Mouse (Mus musculus) Muller cell, postnatal 12 days (primary cell): Measurements from ENCODE around the gene Nme6.
A peak's percentile ranks its signal among the peaks of the same experiment; 100 is the strongest.
"Not testable (repeated sequence)": the region's sequence is repeated elsewhere in the genome, so short reads cannot be mapped to it uniquely, and the experiment has no call there.

Experiments used
- DNase-seq: peaks from one replicate; pipeline ENCODE4 v3.0.0-alpha.2; 2015; ENCODE audit errors: inconsistent ontology term

Nme6 gene

DNA sequence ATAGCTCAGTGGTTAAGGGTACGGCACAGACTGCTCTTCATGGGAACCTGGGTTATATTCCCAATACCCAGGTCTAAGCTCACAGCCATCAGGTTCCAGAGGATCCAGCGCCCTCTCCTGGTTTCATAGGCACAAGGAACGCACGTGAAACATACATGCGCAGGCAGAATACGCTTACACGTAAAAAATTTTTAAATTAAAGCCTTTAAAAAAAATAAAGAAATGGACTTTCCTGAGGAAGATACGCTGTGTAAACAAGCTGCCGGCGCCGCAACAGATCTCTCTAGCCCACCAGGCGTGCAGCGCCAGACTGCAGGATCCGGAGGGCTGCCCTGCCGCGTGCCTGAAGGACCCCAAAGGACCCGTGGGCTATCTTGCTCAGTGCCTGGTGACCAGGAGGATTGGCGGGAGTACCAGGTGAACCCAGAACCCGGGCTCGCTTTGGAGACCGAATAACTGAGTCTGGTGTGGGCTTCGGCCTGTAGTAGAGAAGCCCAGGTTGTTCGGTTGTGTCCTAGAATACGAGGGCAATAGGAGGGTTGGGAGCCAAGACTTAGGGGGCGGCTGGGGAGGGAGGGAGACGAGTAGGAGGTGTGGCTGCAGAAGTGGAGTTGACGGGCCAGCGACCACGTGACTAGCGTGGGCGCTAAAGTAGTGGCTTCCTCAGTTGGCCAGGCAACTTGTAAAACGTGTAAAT is at the start of gene Nme6:
Nme6 (plus strand) TSS at position 359 of the 697 bp plus-strand sequence.
- peak; percentile 93 for DNase-seq

DNA sequence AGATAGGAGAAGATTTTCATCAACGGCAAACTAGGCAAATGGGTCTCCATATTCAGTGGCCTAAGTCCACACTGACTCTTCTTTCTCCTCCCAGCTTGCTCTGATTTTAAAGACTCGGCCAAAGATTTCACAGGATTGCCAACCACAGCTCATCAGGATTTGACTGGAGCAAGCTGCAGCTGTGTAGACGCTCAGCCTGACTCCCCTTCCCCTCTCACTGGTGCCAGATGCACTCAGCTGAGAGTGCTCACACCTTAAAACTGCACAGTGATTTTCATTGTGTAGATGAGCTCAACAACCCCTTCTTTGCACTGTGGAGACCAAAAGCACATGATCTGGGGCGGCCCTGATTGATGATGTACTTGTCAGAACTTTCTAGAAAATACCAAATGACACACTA is 42.0 kb upstream of the Nme6 start, which contains the start of gene Fbxw27:
Fbxw27 (minus strand) TSS at position 101 of the 400 bp plus-strand sequence.
- DNase-seq = not testable (repeated sequence)

DNA sequence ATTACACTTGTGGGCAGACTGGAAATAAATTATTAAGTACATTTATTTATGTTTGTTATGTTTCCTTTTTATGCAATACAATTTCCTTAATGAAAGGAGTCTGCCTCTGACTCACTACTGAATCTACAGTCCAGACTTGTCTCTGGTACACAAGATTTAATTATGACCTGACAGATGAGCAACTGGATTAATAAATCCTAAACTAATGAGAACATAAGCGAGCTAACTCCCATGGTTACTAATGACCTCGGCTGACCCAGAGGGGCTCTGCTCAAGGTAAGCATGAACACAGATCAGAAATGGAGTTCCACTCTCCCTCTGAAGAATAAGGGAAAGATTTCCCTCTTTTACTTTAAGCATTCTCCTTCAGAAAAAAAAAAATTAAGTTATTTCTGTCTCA is 37.3 kb upstream of the Nme6 start:
- peak; percentile 33 for DNase-seq

- peak; percentile 63 for DNase-seq
Measured at GRCm38 (mm10) chr9:109795811-109796210, 36.7 kb upstream of the Nme6 start.

GRCm38 (mm10) chr9:109798051-109798450 is 34.5 kb upstream of the Nme6 start:
- peak; percentile 3 for DNase-seq

- not testable (repeated sequence) for DNase-seq
Measured at GRCm38 (mm10) chr9:109805596-109805995, 27.0 kb upstream of the Nme6 start.

DNA sequence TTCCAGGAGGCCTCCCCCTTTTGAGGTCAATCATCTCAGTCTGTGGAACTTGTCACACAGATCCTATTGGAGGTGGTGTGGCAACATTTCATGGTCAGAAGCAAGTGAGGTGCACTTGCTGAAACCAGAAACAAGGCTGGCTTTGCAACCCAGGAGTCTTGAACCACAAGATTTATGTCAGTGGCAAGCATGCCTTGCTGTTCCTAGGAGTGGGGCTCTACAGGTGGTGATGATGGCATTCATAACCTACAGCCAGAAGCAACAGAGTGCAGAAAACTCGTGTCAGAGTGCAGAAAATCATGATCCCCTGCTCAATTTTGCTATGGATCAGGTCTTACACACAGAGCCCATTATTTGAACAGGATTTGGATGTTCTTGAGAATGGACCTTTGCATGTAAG is 26.3 kb upstream of the Nme6 start:
- DNase-seq = no peak

- DNase-seq = no peak
Measured at GRCm38 (mm10) chr9:109806695-109807293, 25.8 kb upstream of the Nme6 start.

- no peak for DNase-seq
Measured at GRCm38 (mm10) chr9:109807898-109808297, 24.7 kb upstream of the Nme6 start.

- DNase-seq = no peak
Measured at GRCm38 (mm10) chr9:109811980-109812379, 20.6 kb upstream of the Nme6 start, which contains the start of gene Spink8. Gene Spink8, plus strand, starts transcription at chr9:109812280.

- DNase-seq = no peak
Measured at GRCm38 (mm10) chr9:109813424-109813823, 19.1 kb upstream of the Nme6 start.

DNA sequence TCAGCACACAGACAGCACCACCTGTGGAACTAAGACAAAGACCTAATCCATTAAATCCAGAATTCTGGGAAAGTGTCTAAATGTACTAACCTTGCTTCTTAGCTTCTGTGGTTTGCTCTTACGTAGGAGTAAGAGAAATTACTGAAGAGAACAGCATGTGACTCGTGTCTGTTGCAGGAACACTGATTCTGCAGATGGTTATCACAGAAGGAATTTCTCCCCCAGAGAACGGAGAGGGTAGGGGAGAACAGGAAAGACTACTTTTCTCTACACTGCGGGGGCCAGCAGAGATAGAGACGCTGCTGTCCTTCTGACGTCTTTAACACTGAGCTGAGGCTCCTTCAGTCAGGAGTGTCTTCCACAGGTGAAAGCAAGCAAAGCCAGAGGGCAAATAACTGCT is 16.2 kb upstream of the Nme6 start:
- DNase-seq = no peak

GRCm38 (mm10) chr9:109825739-109826138 is 6.8 kb upstream of the Nme6 start:
- DNase-seq = no peak

DNA sequence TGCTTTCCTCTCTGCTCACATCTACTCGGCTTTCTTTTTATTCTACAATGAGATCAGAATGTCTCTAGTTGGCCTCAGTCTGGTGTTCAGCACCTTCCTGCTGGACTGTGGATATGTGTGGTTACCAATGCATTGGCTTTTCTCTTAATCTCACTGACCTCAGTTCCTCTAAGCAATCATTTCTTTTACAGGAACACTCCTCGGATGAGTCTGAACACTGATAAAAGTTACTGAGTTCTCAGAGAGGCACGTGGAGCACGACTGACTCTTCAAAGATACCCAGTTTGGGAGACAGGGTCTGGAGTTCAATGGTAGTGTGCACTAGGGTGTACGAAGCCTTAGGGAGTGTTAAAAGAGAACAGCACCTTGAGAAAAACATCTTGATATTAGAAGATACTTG is 6.4 kb upstream of the Nme6 start:
- no peak for DNase-seq

- DNase-seq = no peak
Measured at GRCm38 (mm10) chr9:109833088-109833412, 501 bp downstream of the Nme6 start.

- DNase-seq = peak; percentile 10
Measured at GRCm38 (mm10) chr9:109849312-109849758, 16.8 kb downstream of the Nme6 start, which contains the start of gene Camp. Gene Camp, minus strand, starts transcription at chr9:109849617.

GRCm38 (mm10) chr9:109850099-109850498 is 17.6 kb downstream of the Nme6 start:
- DNase-seq = no peak

GRCm38 (mm10) chr9:109854341-109854740 is 21.8 kb downstream of the Nme6 start:
- no peak for DNase-seq

GRCm38 (mm10) chr9:109855947-109856346 is 23.4 kb downstream of the Nme6 start:
- DNase-seq = no peak

- DNase-seq = peak; percentile 74
Measured at GRCm38 (mm10) chr9:109862397-109863044, 30.0 kb downstream of the Nme6 start.

- DNase-seq = peak; percentile 16
Measured at GRCm38 (mm10) chr9:109863085-109863484, 30.5 kb downstream of the Nme6 start.

DNA sequence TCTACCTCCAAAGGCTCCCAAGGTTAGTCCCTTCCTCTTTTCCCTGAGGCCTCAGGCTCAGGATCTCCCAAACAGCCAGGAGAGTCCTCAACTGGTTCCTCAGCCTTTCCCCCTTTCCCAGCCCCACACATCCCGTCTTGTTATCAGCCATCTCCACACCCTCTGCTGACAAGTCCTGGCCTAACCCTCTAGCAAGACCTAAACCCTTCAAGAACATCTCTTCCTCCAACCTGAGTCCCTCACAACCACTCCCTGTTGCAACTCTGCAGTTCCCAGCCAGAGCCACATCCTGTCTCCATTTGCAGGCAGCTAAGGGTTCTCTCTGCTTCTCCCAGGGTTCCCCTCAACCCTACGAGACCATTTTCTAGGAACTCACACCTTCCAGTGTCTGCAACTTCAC is 33.7 kb downstream of the Nme6 start:
- DNase-seq = no peak
